Mouse (Mus musculus) liver, embryonic 13.5 days (tissue): Measurements from ENCODE around the gene Sirpa. TPM values are rescaled to one million over a fixed set of nuclear protein-coding genes. Genes with fewer than 3 reads are reported as not detected.

ENCODE experiments used
- ATAC-seq: fragments of 200-750 bp; cut with Nextera tagmentation; 2 replicates; pipeline ENCODE4 v1.8.0; 2017; ENCODE audit warnings: low read depth, mild to moderate bottlenecking, moderate number of reproducible peaks, moderate library complexity
- DNase-seq: peaks from one replicate; pipeline ENCODE4 v3.0.0; 2022
- H3K27ac ChIP-seq: fragments of 300-500 bp; sonication (generic); 2 replicates; pipeline ENCODE4 v1.5.1; 2015; ENCODE audit warnings: moderate library complexity, mild to moderate bottlenecking, inconsistent platforms
- H3K27me3 ChIP-seq: fragments of 300-500 bp; sonication (generic); 2 replicates; pipeline ENCODE4 v1.6.1; 2015; ENCODE audit warnings: mild to moderate bottlenecking, inconsistent platforms
- H3K36me3 ChIP-seq: fragments of 300-500 bp; sonication (generic); 2 replicates; pipeline ENCODE4 v1.6.1; 2015; ENCODE audit warnings: mild to moderate bottlenecking, inconsistent platforms
- H3K4me1 ChIP-seq: fragments of 300-500 bp; sonication (generic); replicated peaks from 2 replicates; pipeline ENCODE4 v1.6.1; 2015; ENCODE audit warnings: inconsistent platforms
- H3K4me2 ChIP-seq: fragments of 300-500 bp; sonication (generic); 2 replicates; pipeline ENCODE4 v1.6.1; 2015; ENCODE audit warnings: inconsistent platforms, mild to moderate bottlenecking, moderate library complexity
- H3K4me3 ChIP-seq: fragments of 300-500 bp; sonication (generic); replicated peaks from 2 replicates; pipeline ENCODE4 v1.5.1; 2015; ENCODE audit warnings: mild to moderate bottlenecking, inconsistent platforms
- H3K9ac ChIP-seq: fragments of 300-500 bp; sonication (generic); 2 replicates; pipeline ENCODE4 v1.6.1; 2015; ENCODE audit warnings: mild to moderate bottlenecking, inconsistent platforms
- H3K9me3 ChIP-seq: fragments of 300-500 bp; sonication (generic); replicated peaks from 2 replicates; pipeline ENCODE4 v1.6.1; 2016; ENCODE audit warnings: inconsistent platforms
- WGBS: fragments of 180-500 bp; shearing (Covaris S2); methylation state at CpG from one replicate; pipeline ENCODE4 v1.1.7; 2015; ENCODE audit not compliant: insufficient replicate concordance; 5-methylcytosine and 5-hydroxymethylcytosine counted together
- polyA plus RNA-seq: library from polyadenylated mRNA; unstranded; fragments of >200 nt; fragmentation: Nextera tagmentation; extraction: Ambion mirVana; gene quantifications from 2 replicates; pipeline ENCODE4 v1.2.1, GENCODE M21; 2015

Gene Sirpa
- polyA plus RNA-seq, 1 experiment from 2014 or later, result 18.1 TPM

GRCm38 (mm10) chr2:129585904-129586514, 6.6 kb upstream of the Sirpa start:
- no peak overlapping the region for H3K9ac ChIP-seq
- no peaks in the 10 kb centered on the region for H3K36me3 ChIP-seq
- H3K4me2 ChIP-seq, result no peak overlapping the region
- H3K27ac ChIP-seq, result peak overlapping the region; percentile 48
- no peaks in the 10 kb centered on the region for H3K27me3 ChIP-seq
- WGBS, result 58% methylated on average over 11 of the region's 11 CpGs
- H3K4me3 ChIP-seq, result no peak overlapping the region
- no peaks in the 10 kb centered on the region for H3K4me1 ChIP-seq
- peak; percentile 39; the same call in 1 of the 2 replicates for ATAC-seq
- no peaks in the 10 kb centered on the region for H3K9me3 ChIP-seq
- no peak for DNase-seq

DNA sequence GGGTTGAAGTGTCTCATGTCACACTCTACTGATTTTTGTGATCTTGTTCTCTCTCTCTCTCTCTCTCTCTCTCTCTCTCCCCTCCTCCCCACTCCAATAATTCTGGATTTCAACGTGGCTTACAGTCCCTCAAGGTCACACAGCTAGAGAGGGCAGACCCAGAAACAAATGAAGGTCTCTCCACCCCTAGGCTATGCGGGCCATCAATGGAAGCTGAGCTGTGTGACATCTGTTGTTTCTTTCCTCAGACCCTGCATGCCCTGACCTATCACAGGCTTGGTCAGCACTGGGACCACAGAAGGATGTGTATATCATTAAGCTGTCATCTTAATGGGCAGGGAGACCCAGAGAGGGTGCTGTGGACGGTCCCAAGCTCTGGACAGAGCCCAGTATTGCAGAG, 5.4 kb upstream of the Sirpa start:
- H3K9ac ChIP-seq, result no peak overlapping the region
- H3K27ac ChIP-seq, result no peak overlapping the region
- no peak for ATAC-seq
- no peak for DNase-seq
- 46% methylated on average over 3 of the region's 3 CpGs for WGBS
- no peaks in the 10 kb centered on the region for H3K9me3 ChIP-seq
- H3K4me1 ChIP-seq, result peaks cover 9% of the 10 kb centered on the region
- H3K36me3 ChIP-seq, result no peaks in the 10 kb centered on the region
- peaks cover 8% of the 10 kb centered on the region for H3K27me3 ChIP-seq
- no peak overlapping the region for H3K4me2 ChIP-seq
- no peak overlapping the region for H3K4me3 ChIP-seq

- WGBS, result 45% methylated on average over 7 of the region's 7 CpGs
- Histone ChIP-seq H3K4me3 (no peak overlapping the region), H3K36me3 (no peaks in the 10 kb centered on the region), H3K27ac (no peak overlapping the region), H3K4me1 (peaks cover 11% of the 10 kb centered on the region), H3K9me3 (no peaks in the 10 kb centered on the region), H3K9ac (no peak overlapping the region), H3K27me3 (peaks cover 14% of the 10 kb centered on the region), H3K4me2 (no peak overlapping the region)
- ATAC-seq, result no peak
- DNase-seq, result no peak
These were observed 4.8 kb upstream of the Sirpa start for GRCm38 (mm10) chr2:129587825-129588251.

DNA sequence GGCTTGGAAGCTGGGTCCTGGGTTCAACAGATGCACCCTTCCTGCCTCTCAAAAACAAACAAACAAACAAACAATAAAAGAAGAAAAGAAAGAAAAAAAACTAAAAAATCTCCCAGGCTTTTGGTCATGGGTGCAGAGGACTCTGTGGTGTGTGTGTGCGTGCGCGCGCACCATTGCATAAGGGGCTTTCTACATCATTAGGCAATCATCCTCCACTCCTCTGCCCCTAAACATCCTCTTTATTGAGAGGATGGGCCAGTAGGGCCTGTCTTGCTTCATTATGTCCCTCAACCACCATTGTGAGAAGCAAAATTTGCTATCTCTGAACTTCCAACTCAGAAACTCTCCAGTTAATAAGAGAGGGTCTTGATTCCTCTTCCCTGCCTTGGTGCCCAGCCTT, 738 bp upstream of the Sirpa start:
- H3K4me3 ChIP-seq, result no peak overlapping the region
- H3K9me3 ChIP-seq, result no peaks in the 10 kb centered on the region
- 74% methylated on average over 4 of the region's 4 CpGs for WGBS
- peaks cover 20% of the 10 kb centered on the region for H3K4me1 ChIP-seq
- no peaks in the 10 kb centered on the region for H3K36me3 ChIP-seq
- H3K27me3 ChIP-seq, result peaks cover 34% of the 10 kb centered on the region
- H3K4me2 ChIP-seq, result peak overlapping the region; percentile 70
- no peak for DNase-seq
- no peak overlapping the region for H3K9ac ChIP-seq
- no peak for ATAC-seq
- H3K27ac ChIP-seq, result peak overlapping the region; percentile 56

- Histone ChIP-seq H3K27me3 (peaks cover 34% of the 10 kb centered on the region), H3K36me3 (no peaks in the 10 kb centered on the region), H3K4me1 (peaks cover 23% of the 10 kb centered on the region), H3K4me3 (peak overlapping the region; percentile 63), H3K9me3 (no peaks in the 10 kb centered on the region), H3K27ac (peak overlapping the region; percentile 80), H3K4me2 (peak overlapping the region; percentile 70), H3K9ac (peak overlapping the region; percentile 70)
- ATAC-seq, result peak; percentile 35; the same call in 1 of the 2 replicates
- under 1% methylated on average over 41 of the region's 77 CpGs for WGBS
- DNase-seq, result no peak
These were observed 673 bp downstream of the Sirpa start for GRCm38 (mm10) chr2:129593141-129593875.

DNA sequence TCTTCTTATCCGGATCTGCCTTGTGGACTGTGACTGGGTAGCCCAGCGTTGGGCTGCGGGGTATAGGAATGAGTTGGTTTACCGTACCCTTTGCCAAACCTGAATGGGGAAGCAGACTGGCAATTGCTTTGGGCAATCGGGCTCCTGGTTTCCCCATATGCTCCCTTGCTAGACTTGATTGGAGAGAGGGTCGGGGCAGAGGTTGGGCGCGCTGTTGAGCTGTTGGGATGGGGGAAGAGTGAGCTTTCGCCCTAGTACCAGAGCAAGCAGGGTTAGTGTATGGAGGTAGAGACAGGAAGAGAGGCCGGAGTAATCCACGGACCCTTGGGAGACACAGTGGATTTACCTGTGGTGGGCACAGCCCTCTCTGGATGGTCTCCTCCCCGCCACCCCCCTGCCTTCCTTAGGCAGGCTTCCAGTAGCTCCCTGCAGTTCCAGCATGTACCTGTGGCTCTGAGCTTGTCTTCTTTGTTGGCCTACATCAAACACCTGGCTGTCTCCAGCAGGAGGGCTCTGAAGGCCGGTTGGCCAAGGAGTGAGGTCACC, 1.3 kb downstream of the Sirpa start:
- peak overlapping the region; percentile 70 for H3K9ac ChIP-seq
- peaks cover 23% of the 10 kb centered on the region for H3K4me1 ChIP-seq
- DNase-seq (no peak), ATAC-seq (no peak)
- 12% methylated on average over 13 of the region's 13 CpGs for WGBS
- H3K27ac ChIP-seq, result peak overlapping the region; percentile 80
- peak overlapping the region; percentile 70 for H3K4me2 ChIP-seq
- H3K9me3 ChIP-seq, result no peaks in the 10 kb centered on the region
- H3K27me3 ChIP-seq, result peaks cover 34% of the 10 kb centered on the region
- H3K4me3 ChIP-seq, result peak overlapping the region; percentile 63
- H3K36me3 ChIP-seq, result no peaks in the 10 kb centered on the region

DNA sequence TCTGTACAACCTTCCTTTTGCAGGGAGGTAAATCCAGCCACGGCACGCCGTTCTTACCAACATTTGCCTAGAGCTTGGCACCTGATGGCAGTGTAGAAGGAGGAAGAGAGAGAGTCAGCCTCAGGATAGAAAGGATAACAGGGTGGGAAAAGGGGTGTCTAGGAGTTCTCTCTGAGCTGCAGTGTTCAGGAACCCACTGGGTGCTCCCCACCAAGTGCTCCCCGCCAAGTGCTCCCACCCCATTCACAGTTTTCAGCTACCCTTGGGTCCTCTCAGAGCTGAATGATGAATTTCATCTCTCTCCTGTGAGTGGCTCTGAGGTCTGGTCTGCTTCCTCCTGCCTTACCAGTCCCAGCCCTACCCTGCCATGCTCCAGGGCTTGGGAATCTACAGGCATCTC, 1.9 kb downstream of the Sirpa start:
- Histone ChIP-seq H3K27ac (no peak overlapping the region; the same call in 1 of the 2 replicates), H3K4me1 (peaks cover 24% of the 10 kb centered on the region), H3K36me3 (no peaks in the 10 kb centered on the region), H3K9ac (peak overlapping the region; percentile 70; the same call in 1 of the 2 replicates), H3K9me3 (no peaks in the 10 kb centered on the region), H3K27me3 (peaks cover 34% of the 10 kb centered on the region), H3K4me2 (peak overlapping the region; percentile 70), H3K4me3 (peak overlapping the region; percentile 63)
- no peak for DNase-seq
- 58% methylated on average over 4 of the region's 4 CpGs for WGBS
- ATAC-seq, result no peak

DNA sequence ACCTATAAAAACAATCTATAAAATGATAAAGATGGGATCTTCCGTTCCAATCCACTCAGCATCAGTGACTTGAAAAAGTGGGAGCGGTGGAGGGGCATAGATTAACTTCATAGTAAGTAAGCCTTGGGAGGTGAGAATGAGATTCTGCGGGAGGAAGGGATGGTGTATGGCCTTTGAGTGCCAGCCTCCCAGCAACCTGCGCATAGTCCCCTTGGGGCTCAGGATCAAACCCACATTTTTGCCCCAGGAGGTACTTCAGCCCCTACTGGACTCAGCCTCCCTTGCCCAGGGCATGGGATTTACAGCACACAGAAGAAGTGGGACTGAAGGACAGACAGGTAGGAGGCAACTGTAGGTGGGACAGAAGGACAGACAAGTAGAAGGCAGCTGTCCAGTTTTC, 2.6 kb downstream of the Sirpa start:
- DNase-seq (no peak), ATAC-seq (no peak)
- Histone ChIP-seq H3K9ac (no peak overlapping the region), H3K9me3 (no peaks in the 10 kb centered on the region), H3K27ac (peak overlapping the region; percentile 7; the same call in 1 of the 2 replicates), H3K4me3 (no peak overlapping the region; the same call in 1 of the 2 replicates), H3K4me2 (peak overlapping the region; percentile 70), H3K27me3 (peaks cover 34% of the 10 kb centered on the region), H3K4me1 (peaks cover 26% of the 10 kb centered on the region), H3K36me3 (no peaks in the 10 kb centered on the region)
- WGBS, result 59% methylated on average over 4 of the region's 4 CpGs

DNA sequence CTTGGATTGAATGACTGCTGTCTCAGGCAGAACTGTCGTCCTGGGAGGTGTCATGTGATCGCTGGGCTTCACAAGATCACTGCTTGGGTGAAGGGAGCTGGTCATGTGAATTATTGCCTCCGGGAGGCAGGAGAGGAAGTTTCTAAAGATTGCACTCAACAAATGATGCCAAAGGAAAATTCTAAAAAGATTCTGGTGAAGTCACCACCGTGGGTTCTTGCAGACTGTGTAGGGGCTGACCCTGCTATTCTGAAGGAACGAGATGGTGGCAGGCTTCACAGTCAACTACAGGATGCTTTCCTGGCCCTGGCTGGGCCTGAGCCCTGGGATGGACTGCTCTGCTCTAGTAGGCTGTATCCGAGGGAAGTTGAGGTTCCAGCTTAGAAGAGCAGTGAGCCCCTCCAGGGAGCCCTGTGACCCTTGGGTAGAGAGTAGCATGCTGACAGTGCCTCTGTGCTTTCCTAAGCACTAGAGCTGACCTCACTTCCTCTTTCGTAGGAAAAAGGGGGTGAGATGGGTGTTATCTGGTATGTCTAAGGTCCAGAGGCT, 3.1 kb downstream of the Sirpa start:
- 14% methylated on average over 7 of the region's 7 CpGs for WGBS
- Histone ChIP-seq H3K36me3 (no peaks in the 10 kb centered on the region), H3K4me3 (no peak overlapping the region), H3K27me3 (peaks cover 34% of the 10 kb centered on the region), H3K9me3 (no peaks in the 10 kb centered on the region), H3K27ac (peak overlapping the region; percentile 55; the same call in 1 of the 2 replicates), H3K9ac (no peak overlapping the region), H3K4me2 (peak overlapping the region; percentile 70; the same call in 1 of the 2 replicates), H3K4me1 (peaks cover 26% of the 10 kb centered on the region)
- no peak for ATAC-seq
- no peak for DNase-seq

GRCm38 (mm10) chr2:129596555-129597172, 4.0 kb downstream of the Sirpa start:
- WGBS, result 66% methylated on average over 15 of the region's 15 CpGs
- Histone ChIP-seq H3K27me3 (peaks cover 32% of the 10 kb centered on the region), H3K4me2 (peak overlapping the region; percentile 2; the same call in 1 of the 2 replicates), H3K27ac (no peak overlapping the region), H3K36me3 (no peaks in the 10 kb centered on the region), H3K9me3 (no peaks in the 10 kb centered on the region), H3K4me1 (peaks cover 30% of the 10 kb centered on the region), H3K9ac (no peak overlapping the region), H3K4me3 (no peak overlapping the region)
- no peak for DNase-seq
- no peak for ATAC-seq

DNA sequence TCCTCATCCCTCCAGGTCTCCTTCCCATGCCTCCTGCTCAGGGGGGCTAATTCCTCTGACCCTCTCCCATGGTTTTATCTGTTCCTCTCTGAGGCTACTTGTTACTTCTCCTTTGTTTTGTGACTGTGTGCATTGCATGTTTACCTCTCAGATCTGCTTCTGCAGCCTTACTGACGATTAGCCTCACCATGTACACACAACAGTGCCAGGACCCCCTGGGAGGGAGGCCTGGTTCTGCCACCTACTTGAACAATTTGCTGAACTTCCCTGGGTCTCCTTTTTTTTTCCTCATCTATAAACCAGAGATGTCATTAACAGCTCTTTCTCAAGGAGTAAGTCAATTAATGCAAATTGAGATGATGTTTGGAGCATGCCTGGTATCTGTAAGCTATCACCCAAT, 4.9 kb downstream of the Sirpa start:
- Histone ChIP-seq H3K27ac (no peak overlapping the region), H3K4me1 (peaks cover 22% of the 10 kb centered on the region), H3K4me3 (no peak overlapping the region), H3K27me3 (peaks cover 23% of the 10 kb centered on the region), H3K9me3 (no peaks in the 10 kb centered on the region), H3K4me2 (no peak overlapping the region), H3K9ac (no peak overlapping the region), H3K36me3 (no peaks in the 10 kb centered on the region)
- DNase-seq (no peak), ATAC-seq (no peak)
- WGBS, result 44% methylated on average over 1 of the region's 1 CpGs
